Mouse (Mus musculus): ENCODE measurements around the gene Axin1. TPM values are rescaled to one million over a fixed set of nuclear protein-coding genes. Genes with fewer than 3 reads are reported as not detected.
"Not testable (repeated sequence)": the region's sequence is repeated elsewhere in the genome, so short reads cannot be mapped to it uniquely, and the experiment has no call there.

Gene Axin1
- 40.5 and 41.0 TPM in 2 replicates for polyA plus RNA-seq (2011; ENCODE audit: insufficient read depth, insufficient read length, low read depth, missing spikeins)

- TF ChIP-seq EP300 (IDR thresholded peaks at IDR 0.05; ENCODE audit: insufficient read depth, low read depth, low read length) (0 out of 2 replicates have a peak, but pooled peaks have one; percentile 8), POLR2A (IDR thresholded peaks at IDR 0.05; ENCODE audit: insufficient read depth, low read length) (peak; percentile 38), CTCF (IDR thresholded peaks at IDR 0.05; ENCODE audit: low read depth, low read length) (no peak)
- Histone ChIP-seq H3K27me3 (ENCODE audit: control insufficient read depth, insufficient read depth, low read length, poor library complexity, severe bottlenecking) (no peaks in the 10 kb centered on the region), H3K9me3 (replicated peaks; ENCODE audit: control insufficient read depth, insufficient read depth, low read length, poor library complexity, severe bottlenecking) (no peaks in the 10 kb centered on the region), H3K9ac (ENCODE audit: low read depth, poor library complexity, severe bottlenecking) (peak within 1 kb of the TSS; percentile 97), H3K36me3 (ENCODE audit: control insufficient read depth, insufficient read depth, low read length, poor library complexity, severe bottlenecking) (peaks cover 6% of the 10 kb centered on the region), H3K4me1 (ENCODE audit: control insufficient read depth, insufficient read depth, low read length) (no peaks in the 10 kb centered on the region), H3K27ac (ENCODE audit: insufficient read depth, low read length) (peak within 1 kb of the TSS; percentile 18), H3K4me3 (ENCODE audit: low read depth, low read length) (peak within 1 kb of the TSS; percentile 97)
These were observed at the start of gene Axin1 for GRCm38 (mm10) chr17:26138239-26138836. TSS of gene Axin1 (plus strand) at chr17:26138688.

DNA sequence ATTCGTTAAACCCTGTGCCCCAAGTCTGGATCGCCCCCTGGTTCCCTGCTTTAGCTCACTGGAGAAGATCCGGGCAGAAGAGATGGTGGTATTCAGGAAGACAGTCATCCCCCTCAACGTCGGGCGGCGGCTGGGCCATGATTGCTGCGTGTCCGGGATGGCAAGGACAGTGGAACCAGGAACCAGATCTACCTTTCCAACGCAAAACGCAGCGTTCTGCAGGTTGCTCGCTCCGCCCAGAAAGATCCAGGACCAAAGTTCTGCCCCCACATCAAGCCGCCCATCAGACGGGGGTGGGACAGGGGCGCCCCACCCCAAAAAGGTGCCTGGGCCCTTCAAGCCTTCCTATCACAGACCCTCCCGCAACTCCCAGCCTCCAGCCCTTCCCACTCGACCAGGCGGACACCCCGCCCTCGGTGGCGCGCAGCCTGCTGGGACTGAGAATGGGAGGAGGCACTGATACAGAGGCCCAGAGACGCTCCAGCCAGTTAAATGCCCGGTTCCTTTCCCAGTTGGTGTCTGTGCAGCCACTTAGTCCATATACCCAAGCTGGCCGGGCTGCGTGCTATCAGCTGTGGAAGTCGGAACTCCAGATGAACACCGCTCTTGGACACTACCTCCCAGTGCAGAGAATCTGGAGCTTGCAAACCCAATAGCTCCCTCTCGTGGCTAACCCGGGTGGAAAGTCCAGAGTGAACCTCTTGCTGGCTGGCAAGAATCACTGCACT lies 48.4 kb upstream of the Axin1 start, which contains the start of gene Decr2:
Gene Decr2, minus strand, starts transcription at position 433 of the 728 bp plus-strand sequence.
- Histone ChIP-seq H3K36me3 (ENCODE audit: control insufficient read depth, insufficient read depth, low read length, poor library complexity, severe bottlenecking) (peaks cover 17% of the 10 kb centered on the region), H3K27me3 (ENCODE audit: control insufficient read depth, insufficient read depth, low read length, poor library complexity, severe bottlenecking) (no peaks in the 10 kb centered on the region), H3K27ac (ENCODE audit: insufficient read depth, low read length) (peak within 1 kb of the TSS; percentile 52), H3K4me3 (ENCODE audit: low read depth, low read length) (peak within 1 kb of the TSS; percentile 87), H3K9me3 (replicated peaks; ENCODE audit: control insufficient read depth, insufficient read depth, low read length, poor library complexity, severe bottlenecking) (no peaks in the 10 kb centered on the region), H3K9ac (ENCODE audit: low read depth, poor library complexity, severe bottlenecking) (peak within 1 kb of the TSS; percentile 45), H3K4me1 (ENCODE audit: control insufficient read depth, insufficient read depth, low read length) (no peaks in the 10 kb centered on the region)
- peak; percentile 81 for TF ChIP-seq CTCF (IDR thresholded peaks at IDR 0.05; ENCODE audit: low read depth, low read length)
- no peak for TF ChIP-seq EP300 (IDR thresholded peaks at IDR 0.05; ENCODE audit: insufficient read depth, low read depth, low read length)
- peak; percentile 55 for TF ChIP-seq POLR2A (IDR thresholded peaks at IDR 0.05; ENCODE audit: insufficient read depth, low read length)

DNA sequence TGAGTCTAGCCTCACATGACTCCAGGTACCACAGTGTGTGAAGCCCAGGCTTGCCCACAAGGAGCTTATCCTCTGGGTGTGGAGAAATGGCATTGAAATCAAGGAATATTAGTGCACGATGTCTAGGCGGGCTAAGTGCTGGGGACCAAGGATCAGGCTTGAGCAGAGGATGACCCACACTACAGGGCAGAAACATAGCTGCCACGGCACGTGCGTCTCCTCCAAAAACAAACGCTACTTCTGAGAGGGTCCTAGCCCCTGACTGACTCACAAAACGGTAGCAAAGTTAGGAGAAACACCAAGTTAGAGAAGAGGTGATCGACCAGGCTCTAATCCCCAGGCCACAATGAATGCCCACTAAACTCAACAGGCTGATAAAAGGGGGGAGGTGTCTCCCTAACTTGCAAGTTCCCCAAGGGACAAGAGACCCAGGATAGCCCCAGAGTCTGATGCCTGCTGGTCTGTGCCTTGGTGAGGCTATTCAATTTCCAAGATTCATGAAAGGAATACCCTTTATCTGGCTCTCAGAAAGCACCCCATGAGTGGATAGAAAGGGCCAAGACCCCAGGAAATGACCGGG lies 43.9 kb upstream of the Axin1 start:
- H3K27me3 ChIP-seq (ENCODE audit: control insufficient read depth, insufficient read depth, low read length, poor library complexity, severe bottlenecking), result no peaks in the 10 kb centered on the region
- H3K36me3 ChIP-seq (ENCODE audit: control insufficient read depth, insufficient read depth, low read length, poor library complexity, severe bottlenecking), result peaks cover 17% of the 10 kb centered on the region
- peak overlapping the region; percentile 91 for H3K9ac ChIP-seq (ENCODE audit: low read depth, poor library complexity, severe bottlenecking)
- TF ChIP-seq CTCF (IDR thresholded peaks at IDR 0.05; ENCODE audit: low read depth, low read length) (no peak), POLR2A (IDR thresholded peaks at IDR 0.05; ENCODE audit: insufficient read depth, low read length) (no peak), EP300 (IDR thresholded peaks at IDR 0.05; ENCODE audit: insufficient read depth, low read depth, low read length) (no peak)
- no peaks in the 10 kb centered on the region for H3K4me1 ChIP-seq (ENCODE audit: control insufficient read depth, insufficient read depth, low read length)
- H3K4me3 ChIP-seq (ENCODE audit: low read depth, low read length), result peak overlapping the region; percentile 92
- peak overlapping the region; percentile 23 for H3K27ac ChIP-seq (ENCODE audit: insufficient read depth, low read length)
- H3K9me3 ChIP-seq (replicated peaks; ENCODE audit: control insufficient read depth, insufficient read depth, low read length, poor library complexity, severe bottlenecking), result no peaks in the 10 kb centered on the region

DNA sequence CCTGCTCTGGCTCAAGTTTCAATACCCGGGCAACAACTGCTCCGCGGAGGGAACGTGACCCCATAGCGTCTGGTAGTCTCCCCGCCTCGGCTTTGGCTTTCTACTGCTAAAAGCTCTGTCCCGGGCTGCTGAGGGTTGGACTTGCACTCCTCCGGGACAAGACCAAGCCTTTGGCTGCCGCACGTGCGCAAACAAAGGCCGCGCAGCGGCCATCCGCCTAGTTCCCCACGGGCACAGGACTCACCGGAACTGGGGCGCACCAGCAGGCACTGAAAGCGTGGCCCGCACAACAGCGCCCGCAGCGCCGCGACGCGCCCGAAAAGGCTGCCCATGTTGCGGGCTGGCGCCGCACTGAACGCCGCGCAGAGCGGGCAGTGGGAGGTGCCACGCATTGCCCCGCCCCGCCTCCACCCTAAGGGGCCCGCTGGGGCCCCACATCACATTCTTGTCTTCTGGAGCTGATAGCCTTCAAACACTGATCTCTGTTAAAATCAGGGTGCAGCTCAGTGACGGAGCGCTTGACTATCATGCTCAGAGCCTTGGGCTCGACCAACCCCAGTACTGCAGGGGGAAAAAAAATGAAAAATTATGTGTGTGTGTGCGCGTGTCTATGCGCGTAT lies 43.3 kb upstream of the Axin1 start, which contains the start of gene Nme4:
Gene Nme4, minus strand, starts transcription at position 482 of the 620 bp plus-strand sequence.
- Histone ChIP-seq H3K27me3 (ENCODE audit: control insufficient read depth, insufficient read depth, low read length, poor library complexity, severe bottlenecking) (no peaks in the 10 kb centered on the region), H3K4me1 (ENCODE audit: control insufficient read depth, insufficient read depth, low read length) (no peaks in the 10 kb centered on the region), H3K36me3 (ENCODE audit: control insufficient read depth, insufficient read depth, low read length, poor library complexity, severe bottlenecking) (peaks cover 17% of the 10 kb centered on the region), H3K9me3 (replicated peaks; ENCODE audit: control insufficient read depth, insufficient read depth, low read length, poor library complexity, severe bottlenecking) (no peaks in the 10 kb centered on the region), H3K4me3 (ENCODE audit: low read depth, low read length) (peak within 1 kb of the TSS; percentile 92), H3K27ac (ENCODE audit: insufficient read depth, low read length) (peak within 1 kb of the TSS; percentile 23), H3K9ac (ENCODE audit: low read depth, poor library complexity, severe bottlenecking) (peak within 1 kb of the TSS; percentile 91)
- TF ChIP-seq CTCF (IDR thresholded peaks at IDR 0.05; ENCODE audit: low read depth, low read length) (no peak), POLR2A (IDR thresholded peaks at IDR 0.05; ENCODE audit: insufficient read depth, low read length) (peak; percentile 73)

- H3K9ac ChIP-seq (ENCODE audit: low read depth, poor library complexity, severe bottlenecking), result no peak overlapping the region
- no peak for TF ChIP-seq CTCF (IDR thresholded peaks at IDR 0.05; ENCODE audit: low read depth, low read length)
- no peak for TF ChIP-seq EP300 (IDR thresholded peaks at IDR 0.05; ENCODE audit: insufficient read depth, low read depth, low read length)
- TF ChIP-seq POLR2A (IDR thresholded peaks at IDR 0.05; ENCODE audit: insufficient read depth, low read length), result no peak
These were observed 40.0 kb upstream of the Axin1 start for GRCm38 (mm10) chr17:26098461-26098860.

GRCm38 (mm10) chr17:26099316-26099715 lies 39.2 kb upstream of the Axin1 start:
- H3K36me3 ChIP-seq (ENCODE audit: control insufficient read depth, insufficient read depth, low read length, poor library complexity, severe bottlenecking); H3K9me3 ChIP-seq (replicated peaks; ENCODE audit: control insufficient read depth, insufficient read depth, low read length, poor library complexity, severe bottlenecking); H3K27ac ChIP-seq (ENCODE audit: insufficient read depth, low read length); H3K4me3 ChIP-seq (ENCODE audit: low read depth, low read length); H3K4me1 ChIP-seq (ENCODE audit: control insufficient read depth, insufficient read depth, low read length); H3K27me3 ChIP-seq (ENCODE audit: control insufficient read depth, insufficient read depth, low read length, poor library complexity, severe bottlenecking); H3K9ac ChIP-seq (ENCODE audit: low read depth, poor library complexity, severe bottlenecking): not testable (repeated sequence)

More at GRCm38 (mm10) chr17:26098461-26098860, 40.0 kb upstream of the Axin1 start:
- Histone ChIP-seq H3K27ac (ENCODE audit: insufficient read depth, low read length) (no peak overlapping the region), H3K4me1 (ENCODE audit: control insufficient read depth, insufficient read depth, low read length) (peaks cover 4% of the 10 kb centered on the region), H3K4me3 (ENCODE audit: low read depth, low read length) (no peak overlapping the region), H3K27me3 (ENCODE audit: control insufficient read depth, insufficient read depth, low read length, poor library complexity, severe bottlenecking) (no peaks in the 10 kb centered on the region), H3K36me3 (ENCODE audit: control insufficient read depth, insufficient read depth, low read length, poor library complexity, severe bottlenecking) (peaks cover 2% of the 10 kb centered on the region), H3K9me3 (replicated peaks; ENCODE audit: control insufficient read depth, insufficient read depth, low read length, poor library complexity, severe bottlenecking) (no peaks in the 10 kb centered on the region)
